Mouse (Mus musculus): ENCODE data around the gene Fam189a2. TPM values are rescaled to one million over a fixed set of nuclear protein-coding genes. Genes with fewer than 3 reads are reported as not detected.

Fam189a2 gene
- total RNA-seq, 2 experiments from 2014 or later: 9.7 to 10.4 TPM

DNA sequence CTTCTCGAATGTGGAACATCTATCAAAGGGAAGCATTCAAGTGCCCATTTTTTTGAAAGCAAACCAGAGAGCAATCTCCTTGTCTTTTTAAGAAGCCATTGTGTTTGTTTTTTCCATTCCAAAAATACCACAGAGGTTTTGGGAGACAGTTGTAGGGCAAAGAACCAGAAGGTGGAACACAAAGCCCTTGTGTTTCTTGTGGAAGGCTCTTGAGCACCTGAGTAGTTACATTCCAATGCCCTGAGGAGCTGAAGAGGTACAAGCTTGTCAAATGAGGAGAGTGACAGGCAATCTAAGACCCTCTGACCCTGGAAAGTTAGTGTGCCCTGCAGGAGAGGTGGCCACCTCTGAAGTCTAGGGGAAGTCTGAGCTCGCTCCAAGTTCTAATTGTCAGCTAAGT lies 19.7 kb upstream of the Fam189a2 start:
- TF ChIP-seq CTCF (IDR thresholded peaks at IDR 0.05): no peak
- Histone ChIP-seq H3K4me3 (no peak overlapping the region), H3K27ac (no peak overlapping the region)
- intact Hi-C loops (cut with DNase I): no loop called here
- DNase-seq (ENCODE audit: extremely low spot score in 1 of 2, low spot score in 2 of 2): no peak

DNA sequence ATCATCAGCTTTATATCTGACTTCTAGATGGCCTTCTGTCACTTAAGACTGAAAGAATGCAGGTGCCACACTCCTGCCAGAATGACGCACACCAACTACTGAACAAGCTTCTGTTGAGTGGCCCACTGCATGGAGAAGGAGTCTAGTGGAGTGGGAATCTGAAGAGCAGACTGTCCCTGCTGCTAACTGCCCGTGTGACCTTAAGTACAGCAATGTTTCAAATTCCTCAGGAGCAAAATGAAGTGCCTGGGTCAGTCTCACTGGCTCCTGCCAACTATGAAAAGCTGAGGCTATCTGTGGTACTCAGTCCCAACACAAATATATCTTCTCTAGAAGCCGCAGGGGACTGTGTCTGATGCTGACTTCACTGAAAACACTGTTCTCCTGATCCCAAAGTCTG lies 18.5 kb upstream of the Fam189a2 start:
- no peak for TF ChIP-seq CTCF (IDR thresholded peaks at IDR 0.05)
- intact Hi-C loops (cut with DNase I): no loop called here
- H3K27ac ChIP-seq: no peak overlapping the region
- DNase-seq (ENCODE audit: extremely low spot score in 1 of 2, low spot score in 2 of 2): no peak
- no peak overlapping the region for H3K4me3 ChIP-seq

DNA sequence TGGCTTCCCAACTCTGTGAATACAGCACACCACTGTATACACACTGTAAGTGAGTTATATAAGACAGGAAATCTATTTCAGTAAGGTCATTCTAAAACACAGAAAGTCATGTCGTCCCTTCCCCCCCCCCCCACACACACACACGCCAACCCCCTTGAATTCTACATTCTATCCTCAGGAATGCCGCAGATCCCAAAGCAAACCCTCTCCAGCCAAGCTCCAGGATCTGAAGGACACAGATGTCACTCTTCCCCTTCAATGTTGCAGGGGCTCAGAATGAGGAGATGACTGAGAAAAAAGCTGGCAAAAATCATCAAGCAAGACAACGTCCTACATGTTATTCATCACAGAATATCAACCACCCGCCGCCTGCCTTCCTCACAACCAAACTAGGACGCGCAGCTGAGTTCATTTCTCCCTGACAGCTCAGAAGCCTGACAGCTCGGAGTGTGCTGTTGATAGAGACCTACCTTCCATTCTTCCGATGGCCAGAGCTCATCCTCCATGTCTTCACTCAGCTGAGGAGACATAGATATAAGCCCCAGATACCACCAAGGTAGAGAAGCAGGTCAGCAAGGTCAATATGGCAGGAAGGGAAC lies 15.7 kb upstream of the Fam189a2 start:
- TF ChIP-seq CTCF (IDR thresholded peaks at IDR 0.05): no peak
- intact Hi-C loops (cut with DNase I): no loop called here
- Histone ChIP-seq H3K4me3 (no peak overlapping the region), H3K27ac (no peak overlapping the region)
- no peak for DNase-seq (ENCODE audit: extremely low spot score in 1 of 2, low spot score in 2 of 2)

DNA sequence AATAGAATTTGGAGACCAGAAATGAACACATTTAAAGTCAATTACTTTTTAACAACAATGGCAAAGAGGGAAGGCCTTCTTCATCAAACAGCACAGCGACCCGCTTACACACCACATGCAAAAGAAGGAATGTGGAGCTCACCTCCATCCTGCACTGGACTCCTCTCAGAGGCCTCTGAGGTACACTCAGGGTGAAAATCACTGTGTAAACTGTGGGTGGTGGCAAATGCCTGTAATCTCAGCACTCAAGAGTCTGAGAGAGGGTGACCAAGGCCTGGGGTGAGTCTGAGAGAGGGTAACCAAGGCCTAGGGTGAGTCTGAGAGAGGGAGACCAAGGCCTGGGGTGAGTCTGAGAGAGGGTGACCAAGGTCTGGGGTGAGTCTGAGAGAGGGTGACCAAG lies 11.6 kb upstream of the Fam189a2 start:
- intact Hi-C loops (cut with DNase I): no loop called here
- TF ChIP-seq CTCF (IDR thresholded peaks at IDR 0.05): no peak
- Histone ChIP-seq H3K27ac (no peak overlapping the region), H3K4me3 (no peak overlapping the region)
- DNase-seq (ENCODE audit: extremely low spot score in 1 of 2, low spot score in 2 of 2): no peak

DNA sequence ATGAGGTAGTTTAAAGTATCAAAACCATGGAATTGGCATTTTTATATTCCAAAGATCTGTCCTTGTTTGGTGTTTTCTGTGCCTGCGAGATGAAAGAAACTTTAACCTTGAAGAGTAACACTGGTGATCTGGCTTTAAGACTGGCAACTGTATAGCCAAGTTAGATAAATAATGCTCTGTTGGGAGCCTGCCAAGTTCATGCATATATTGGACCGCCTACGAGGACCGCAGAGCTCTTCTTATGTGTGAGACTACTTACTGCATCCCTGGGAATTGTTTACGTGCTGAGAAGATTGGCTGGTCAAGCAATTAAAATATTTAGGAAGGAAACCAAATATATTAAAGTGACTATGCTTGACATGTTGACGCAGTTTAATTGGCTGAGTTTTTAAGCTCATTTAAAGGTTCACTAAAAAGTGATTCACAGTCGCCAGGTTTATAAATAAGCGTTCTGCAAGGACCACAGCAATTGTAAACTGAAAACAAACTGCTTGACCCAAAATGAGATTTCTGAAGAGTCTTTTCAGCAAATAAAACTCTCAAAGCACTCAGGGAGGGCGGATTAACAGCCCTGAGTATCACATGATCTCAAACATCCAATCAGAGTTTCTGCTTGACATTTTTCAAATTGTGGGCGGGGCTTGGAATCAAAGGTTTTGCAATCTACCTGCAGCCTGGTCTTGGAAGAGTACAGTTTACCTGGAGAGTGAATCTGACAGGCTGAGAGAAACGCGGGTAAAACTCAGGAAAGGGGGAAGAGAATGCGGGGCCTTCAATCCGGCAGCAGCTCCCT lies 8.4 kb upstream of the Fam189a2 start:
- intact Hi-C loops (cut with DNase I): no loop called here

DNA sequence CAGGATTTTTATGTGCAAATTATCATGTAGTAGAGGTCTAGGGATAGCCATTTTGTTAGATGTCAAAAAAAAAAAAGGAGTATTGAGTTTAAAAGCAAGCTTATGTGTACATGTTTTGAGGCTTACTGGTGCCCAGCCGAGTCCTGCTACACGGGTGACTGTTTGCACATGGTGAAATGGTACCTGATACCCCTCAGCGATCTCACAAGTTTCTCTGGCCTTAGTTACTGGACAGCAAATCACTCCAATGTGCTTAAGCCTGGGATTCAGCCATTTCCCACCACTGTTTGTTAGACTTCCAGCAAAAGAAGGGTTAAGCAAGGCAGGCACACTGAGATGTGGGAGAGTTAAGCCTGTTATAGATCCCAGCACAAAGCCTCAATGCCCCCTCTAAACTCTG lies 3.5 kb upstream of the Fam189a2 start:
- no peak for DNase-seq (ENCODE audit: extremely low spot score in 1 of 2, low spot score in 2 of 2)
- no peak overlapping the region for H3K4me3 ChIP-seq
- intact Hi-C loops (cut with DNase I): no loop called here
- no peak for TF ChIP-seq CTCF (IDR thresholded peaks at IDR 0.05)
- no peak overlapping the region for H3K27ac ChIP-seq

More for the DNA sequence above, 8.4 kb upstream of the Fam189a2 start:
- Histone ChIP-seq H3K4me3 (no peak overlapping the region), H3K27ac (no peak overlapping the region)
- no peak for TF ChIP-seq CTCF (IDR thresholded peaks at IDR 0.05)
- no peak for DNase-seq (ENCODE audit: extremely low spot score in 1 of 2, low spot score in 2 of 2)

DNA sequence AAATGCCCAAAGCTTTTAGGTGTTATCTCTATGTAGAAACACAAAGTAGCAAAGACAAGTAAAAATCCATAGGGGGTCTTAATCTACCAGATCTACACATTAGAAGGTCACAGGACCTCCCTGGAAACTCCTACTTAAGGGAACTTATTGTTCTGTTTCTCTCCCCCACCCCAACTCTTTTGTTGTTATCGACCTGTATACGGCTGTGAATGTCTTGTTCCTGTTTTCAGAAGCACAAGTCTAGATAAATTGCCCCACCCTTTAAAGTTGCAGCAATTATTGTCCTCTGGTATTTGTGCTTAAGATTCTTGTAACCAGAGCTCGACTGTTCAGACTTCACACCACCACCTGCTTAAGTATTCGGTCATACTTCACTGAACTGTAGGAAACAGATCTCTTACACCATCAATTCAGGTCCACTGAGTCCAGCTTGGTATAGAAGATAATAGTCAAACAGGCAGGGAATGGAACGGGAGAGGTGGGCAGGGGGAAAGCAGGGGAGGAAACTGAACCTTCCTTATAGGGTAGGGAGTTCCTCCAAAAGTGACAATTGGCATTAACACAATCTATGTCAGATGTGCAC lies 1.9 kb upstream of the Fam189a2 start:
- Histone ChIP-seq H3K4me3 (no peak overlapping the region), H3K27ac (no peak overlapping the region)
- no peak for DNase-seq (ENCODE audit: extremely low spot score in 1 of 2, low spot score in 2 of 2)
- no peak for TF ChIP-seq CTCF (IDR thresholded peaks at IDR 0.05)
- intact Hi-C loops (cut with DNase I): no loop called here

DNA sequence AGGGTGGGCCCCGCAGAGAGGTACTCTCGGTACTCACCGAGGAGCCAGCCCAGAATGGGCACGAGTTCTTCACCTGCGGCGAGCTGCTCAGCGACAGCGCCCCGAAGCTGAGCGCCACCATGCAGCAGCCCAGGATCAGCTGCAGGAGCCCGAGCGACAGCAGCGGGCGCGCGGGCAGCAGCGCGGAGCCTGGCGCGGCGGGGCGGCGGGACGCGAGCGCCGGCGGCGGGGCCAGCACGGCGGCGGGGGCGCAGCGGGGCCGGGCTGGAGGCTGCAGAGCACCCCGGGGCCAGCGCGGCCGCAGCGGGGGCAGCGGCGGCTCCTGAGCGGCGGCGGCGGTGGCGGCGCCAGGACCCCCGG lies 328 bp downstream of the Fam189a2 start:
- TF ChIP-seq CTCF (IDR thresholded peaks at IDR 0.05): no peak; the same call in 1 of the 2 replicates
- intact Hi-C loops (cut with DNase I): no loop called here
- H3K27ac ChIP-seq: 0 out of 2 replicates have a peak overlapping the region, but pooled peaks have one; percentile 32
- peak in 1 of 2 experiments; percentile 41 for DNase-seq (ENCODE audit: extremely low spot score in 1 of 2, low spot score in 2 of 2)
- H3K4me3 ChIP-seq: peak overlapping the region; percentile 66

DNA sequence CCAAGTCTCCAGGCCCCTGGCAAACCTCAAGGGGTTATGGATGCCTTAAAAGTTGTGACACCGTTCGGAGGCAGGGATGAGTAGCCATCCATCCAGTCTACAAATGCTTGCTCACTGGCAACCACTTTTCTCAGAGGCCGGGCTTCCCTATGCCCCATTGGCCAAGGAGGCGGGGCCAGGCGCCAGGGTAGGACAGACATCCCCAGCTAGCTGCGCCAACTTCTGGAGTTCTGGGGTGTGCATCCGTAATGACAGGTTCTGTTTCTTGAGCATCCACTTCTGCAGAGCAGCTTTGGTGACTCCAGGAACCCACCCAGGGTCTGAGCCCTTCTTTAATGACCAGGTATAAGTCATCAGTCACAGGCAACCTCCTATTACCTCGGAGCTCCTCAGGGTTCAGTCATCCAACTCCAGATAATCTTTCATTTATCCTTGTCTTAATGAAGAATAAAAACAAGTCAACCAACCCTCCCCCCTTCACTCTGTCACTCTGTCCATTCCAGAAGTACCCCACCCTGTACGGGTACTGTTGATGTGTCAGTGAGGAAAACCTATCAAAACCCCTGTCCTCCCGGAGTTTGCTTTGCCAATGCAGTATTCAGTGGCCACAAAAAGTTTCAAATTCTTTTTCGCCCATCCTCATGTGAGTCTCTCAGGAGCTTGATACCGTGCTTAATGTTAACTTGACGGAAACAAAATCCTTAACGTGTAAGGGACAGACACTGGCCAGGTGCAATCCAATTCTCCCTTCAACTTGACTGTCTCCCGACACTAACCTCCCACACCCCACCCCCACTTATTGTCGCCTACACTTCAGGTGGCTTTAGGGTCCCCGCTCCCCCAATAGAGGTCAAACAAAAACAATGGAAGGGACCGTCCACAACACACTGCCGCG lies 956 bp downstream of the Fam189a2 start:
- TF ChIP-seq CTCF (IDR thresholded peaks at IDR 0.05): no peak
- Histone ChIP-seq H3K27ac (0 out of 2 replicates have a peak overlapping the region, but pooled peaks have one; percentile 32), H3K4me3 (peak overlapping the region; percentile 66)
- peak in 1 of 2 experiments; percentile 21 for DNase-seq (ENCODE audit: extremely low spot score in 1 of 2, low spot score in 2 of 2)
- intact Hi-C loops (cut with DNase I): no loop called here

DNA sequence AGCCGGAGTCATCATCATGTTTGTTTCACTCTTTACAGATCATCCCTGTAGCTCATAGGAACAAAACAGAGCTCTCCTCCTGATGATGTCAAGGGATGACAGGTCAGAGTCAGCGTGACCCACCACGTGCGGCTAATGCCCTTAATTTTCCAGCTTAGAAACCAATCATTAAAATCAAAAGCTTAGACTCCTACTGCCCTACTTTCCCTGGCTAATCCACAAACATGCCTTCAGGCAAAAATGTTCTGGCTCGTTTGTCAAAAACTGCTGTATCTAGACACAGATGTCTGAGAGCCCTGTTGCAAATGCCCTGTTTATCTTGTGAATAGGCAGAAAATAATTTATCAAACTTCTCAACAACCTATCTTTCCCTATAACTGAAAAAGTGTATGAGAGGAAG lies 4.9 kb downstream of the Fam189a2 start:
- TF ChIP-seq CTCF (IDR thresholded peaks at IDR 0.05): no peak
- intact Hi-C loops (cut with DNase I): no loop called here
- no peak for DNase-seq (ENCODE audit: extremely low spot score in 1 of 2, low spot score in 2 of 2)
- Histone ChIP-seq H3K27ac (no peak overlapping the region), H3K4me3 (no peak overlapping the region)

DNA sequence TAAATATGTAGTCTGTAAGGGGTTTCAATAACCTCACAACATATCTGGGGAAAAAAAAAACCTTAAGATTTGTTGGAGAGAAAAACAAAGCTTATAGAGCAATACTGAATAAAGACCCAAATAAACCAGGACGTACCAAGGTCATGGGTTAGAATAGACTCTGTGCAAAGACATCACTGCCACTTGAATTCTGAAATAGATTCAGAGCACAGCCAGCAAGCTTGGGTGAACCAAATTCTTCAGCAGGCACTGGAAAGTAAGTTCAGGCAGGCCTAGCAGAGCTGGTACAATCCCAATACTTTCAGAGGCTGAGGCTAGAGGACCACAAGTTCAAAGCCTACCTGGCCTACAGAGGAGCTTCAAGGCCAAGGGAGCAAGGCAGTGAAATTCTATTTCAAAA lies 6.2 kb downstream of the Fam189a2 start:
- no peak for DNase-seq (ENCODE audit: extremely low spot score in 1 of 2, low spot score in 2 of 2)
- TF ChIP-seq CTCF (IDR thresholded peaks at IDR 0.05): no peak
- intact Hi-C loops (cut with DNase I): no loop called here
- H3K4me3 ChIP-seq: no peak overlapping the region
- H3K27ac ChIP-seq: no peak overlapping the region

DNA sequence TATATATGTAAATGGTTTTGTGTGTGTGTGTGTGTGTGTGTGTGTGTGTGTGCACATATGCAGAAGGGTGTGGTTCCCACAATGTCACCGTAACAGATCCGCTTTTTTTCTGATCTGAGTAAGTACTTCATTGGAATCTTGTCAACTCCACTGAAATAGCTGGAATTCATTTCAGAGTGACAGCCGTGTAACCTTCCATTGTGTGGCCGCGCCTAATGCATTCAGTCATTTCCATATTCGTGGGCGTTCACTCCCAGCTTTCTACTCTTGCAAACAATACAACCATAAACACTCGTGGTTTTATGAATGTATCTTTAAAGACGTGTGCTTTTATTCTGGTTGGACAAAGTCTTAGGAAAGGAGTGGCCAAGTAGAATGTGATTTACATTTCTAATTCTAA lies 6.7 kb downstream of the Fam189a2 start:
- intact Hi-C loops (cut with DNase I): no loop called here
- Histone ChIP-seq H3K27ac (no peak overlapping the region), H3K4me3 (no peak overlapping the region)
- TF ChIP-seq CTCF (IDR thresholded peaks at IDR 0.05): no peak
- no peak for DNase-seq (ENCODE audit: extremely low spot score in 1 of 2, low spot score in 2 of 2)
